Mouse (Mus musculus) brain, adult 10 weeks (tissue): ENCODE results near the gene Gm17267. TPM values are rescaled to one million over a fixed set of nuclear protein-coding genes. Genes with fewer than 3 reads are reported as not detected.

Experiments used
- polyA plus RNA-seq: library from polyadenylated mRNA; stranded (reverse); fragments of 350-450 nt; fragmentation: Illumina TruSeq; extraction: RNeasy Lipid Tissue Mini Kit (QIAGEN cat#74804); gene quantifications from one replicate; pipeline ENCODE4 v1.2.3, GENCODE M21; 2015; ENCODE audit warnings: low read depth, low replicate concordance

Gene Gm17267
- polyA plus RNA-seq, result not detected

GRCm38 (mm10) chrX:126017257-126017656, at the start of gene Gm17267:
Gm17267 (plus strand) TSS chrX:126017557.

